Mouse (Mus musculus) MN1 (cell line): ENCODE measurements around the gene Zfp609.

ENCODE experiments used
- DNase-seq: peaks from one replicate; pipeline ENCODE4 v3.0.0-alpha.2; 2016; ENCODE audit warnings: low spot score

The Zfp609 gene

DNA sequence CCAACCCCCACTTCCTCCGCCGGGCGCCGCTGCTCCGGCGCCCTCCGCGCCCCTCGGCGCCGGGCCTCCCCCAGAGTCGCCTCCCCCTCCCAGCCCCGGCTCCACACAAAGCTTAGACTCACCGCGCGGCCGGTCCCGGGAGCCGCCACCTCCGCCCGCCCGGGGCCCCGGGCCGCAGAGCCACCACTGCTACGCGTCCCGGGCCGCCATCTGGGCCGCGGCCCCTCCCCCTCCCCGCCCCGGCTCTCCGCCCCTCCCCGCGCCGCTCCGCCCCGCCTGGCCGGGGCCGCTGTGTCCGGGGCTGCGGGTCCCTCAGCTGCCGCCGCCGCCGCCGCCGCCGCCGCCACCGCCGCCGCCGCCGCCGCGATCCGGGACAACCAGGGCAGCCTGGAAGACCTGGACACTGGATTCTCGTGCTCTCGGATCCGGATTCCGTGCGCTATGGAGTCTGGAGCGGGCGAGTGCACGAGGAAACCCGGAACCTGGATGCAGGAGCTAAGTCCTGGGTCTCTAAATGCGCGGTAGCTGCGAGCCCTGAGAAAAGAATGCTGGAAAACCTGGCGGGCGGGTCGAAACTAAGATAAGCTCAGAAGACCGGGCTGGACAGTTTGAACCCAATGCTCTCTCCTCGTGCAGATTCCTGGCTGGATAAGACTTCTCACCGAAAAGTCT, at the start of gene Zfp609:
Gene Zfp609 (minus strand): TSS at position 221 of the 672 bp plus-strand sequence.
- DNase-seq = peak; percentile 97

DNA sequence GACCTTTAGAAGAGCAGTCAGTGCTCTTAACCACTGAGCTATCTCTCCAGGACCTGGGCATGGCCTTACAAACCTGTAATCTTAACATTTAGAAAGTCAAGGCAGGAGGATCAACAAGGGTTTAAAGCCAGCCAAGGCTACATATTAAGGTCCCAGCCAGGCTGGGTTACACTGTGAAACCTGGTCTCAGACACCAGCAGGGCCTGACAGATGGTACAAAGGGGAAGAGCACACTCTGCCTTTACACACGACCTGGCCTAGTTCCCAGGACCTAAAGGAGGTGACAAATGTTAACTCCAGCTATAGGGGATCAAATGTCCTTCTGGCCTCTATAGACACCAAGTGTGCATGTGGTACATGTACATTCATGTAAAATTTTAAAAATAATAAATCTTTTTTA, 32.3 kb upstream of the Zfp609 start:
- DNase-seq = no peak

DNA sequence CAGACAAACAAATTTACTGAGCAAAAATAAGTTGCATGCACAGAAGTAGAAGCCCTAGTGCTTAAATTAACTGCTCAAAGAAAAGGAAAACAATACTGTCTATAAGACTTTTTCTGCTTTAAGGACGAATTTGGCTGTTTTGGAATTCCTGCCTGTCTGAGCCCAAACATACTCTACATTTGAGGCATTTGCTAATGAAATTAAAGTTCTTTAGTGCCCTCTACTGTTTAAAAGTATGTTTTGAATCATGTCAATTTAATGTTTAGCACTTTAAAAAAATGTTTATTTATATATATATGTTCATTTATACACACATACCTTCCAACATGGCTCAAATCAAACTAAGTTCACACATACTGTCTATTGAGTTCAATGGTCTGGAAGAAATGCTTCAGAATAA, 22.8 kb upstream of the Zfp609 start:
- DNase-seq = peak; percentile 54

DNA sequence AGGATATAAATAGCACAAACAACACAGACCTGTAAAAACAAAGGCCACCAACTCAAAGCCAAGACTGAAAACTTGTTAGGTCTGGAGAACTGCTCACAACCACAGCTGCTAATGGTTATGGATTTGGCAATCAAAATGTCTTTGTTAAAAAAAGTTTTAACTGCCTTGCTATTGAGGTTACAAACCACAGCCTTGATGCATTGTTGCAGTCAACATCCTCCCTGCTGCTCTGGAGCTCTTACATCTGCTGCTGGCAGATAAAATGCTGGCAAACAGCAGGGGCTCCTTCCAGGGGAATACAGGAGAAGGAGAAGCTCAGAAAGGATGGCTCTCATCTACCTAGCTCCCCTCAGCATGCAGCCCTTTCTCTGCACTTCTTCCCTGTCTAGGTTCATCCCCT, 20.8 kb upstream of the Zfp609 start:
- no peak for DNase-seq

DNA sequence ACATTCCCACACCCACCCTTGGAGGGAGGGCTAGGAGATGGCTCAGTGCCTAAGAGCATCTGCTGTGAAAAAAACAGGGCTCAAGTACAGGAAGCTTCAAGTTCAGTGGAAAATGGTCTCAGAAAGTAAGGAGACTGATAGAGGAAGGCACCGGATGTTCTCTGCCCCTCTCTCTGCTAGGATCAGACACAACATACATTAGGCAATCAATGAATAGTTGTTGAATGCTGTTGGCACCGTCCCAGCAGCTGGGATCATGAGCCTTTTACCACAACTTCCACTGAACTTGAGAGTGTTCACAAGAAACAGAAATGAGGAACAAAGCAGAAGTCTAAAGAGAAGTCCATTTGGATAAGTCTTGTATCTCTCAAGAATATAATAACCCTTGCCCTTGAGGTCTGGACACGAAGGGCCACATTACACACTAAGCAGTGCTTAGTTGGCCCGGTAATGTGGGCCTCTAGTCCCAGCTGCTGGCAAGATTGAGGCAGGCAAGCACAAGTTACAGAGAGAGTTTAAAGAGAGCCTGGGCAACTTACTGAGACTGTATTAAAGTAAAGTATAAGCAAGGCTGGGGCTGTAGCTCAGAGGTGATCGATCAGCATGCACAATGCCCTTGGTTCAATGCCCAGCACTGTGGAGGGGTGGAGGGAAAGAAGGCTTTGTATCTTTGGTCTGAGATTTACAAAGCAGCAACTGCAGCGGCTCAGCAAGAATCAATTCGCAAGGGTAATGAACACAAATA, 17.2 kb upstream of the Zfp609 start:
- DNase-seq = no peak

DNA sequence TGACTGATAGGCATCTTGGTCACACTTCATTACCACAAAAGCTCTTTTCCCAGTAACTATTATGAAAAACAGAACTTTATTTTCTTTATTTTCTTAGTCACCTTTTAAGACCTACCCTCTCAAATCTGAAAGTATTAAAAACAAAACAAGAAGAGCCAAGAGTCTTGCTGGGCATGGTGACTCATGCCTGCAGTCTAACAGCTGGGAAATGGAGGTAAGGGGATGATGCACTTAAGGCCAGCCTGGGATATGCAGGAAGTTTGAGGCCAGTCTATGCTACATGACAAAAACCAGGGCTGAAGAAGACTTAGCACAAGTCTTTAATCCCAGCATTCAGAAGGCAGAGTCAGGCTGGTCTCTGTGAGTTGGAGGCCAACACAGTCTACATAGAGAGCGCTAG, 12.5 kb upstream of the Zfp609 start:
- no peak for DNase-seq

DNA sequence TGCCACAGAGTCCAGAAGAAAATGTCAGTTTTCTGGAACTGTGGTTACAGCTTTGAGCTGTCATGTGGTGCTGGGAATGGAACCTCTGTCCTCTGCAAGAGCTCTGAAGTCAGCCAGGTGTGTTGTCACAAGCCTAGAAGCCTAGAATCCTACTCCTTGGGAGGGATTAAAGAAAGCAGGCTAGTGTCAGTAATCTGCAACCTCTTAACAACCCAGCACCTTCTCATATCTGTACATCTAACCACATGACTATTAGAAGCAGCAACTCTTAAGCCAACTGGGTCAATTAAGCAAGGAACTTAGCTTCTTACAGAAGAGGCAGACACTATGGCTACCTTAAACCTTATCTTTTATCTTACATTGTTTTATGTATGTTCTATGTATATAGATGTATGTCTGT, 9.6 kb upstream of the Zfp609 start:
- DNase-seq = no peak

DNA sequence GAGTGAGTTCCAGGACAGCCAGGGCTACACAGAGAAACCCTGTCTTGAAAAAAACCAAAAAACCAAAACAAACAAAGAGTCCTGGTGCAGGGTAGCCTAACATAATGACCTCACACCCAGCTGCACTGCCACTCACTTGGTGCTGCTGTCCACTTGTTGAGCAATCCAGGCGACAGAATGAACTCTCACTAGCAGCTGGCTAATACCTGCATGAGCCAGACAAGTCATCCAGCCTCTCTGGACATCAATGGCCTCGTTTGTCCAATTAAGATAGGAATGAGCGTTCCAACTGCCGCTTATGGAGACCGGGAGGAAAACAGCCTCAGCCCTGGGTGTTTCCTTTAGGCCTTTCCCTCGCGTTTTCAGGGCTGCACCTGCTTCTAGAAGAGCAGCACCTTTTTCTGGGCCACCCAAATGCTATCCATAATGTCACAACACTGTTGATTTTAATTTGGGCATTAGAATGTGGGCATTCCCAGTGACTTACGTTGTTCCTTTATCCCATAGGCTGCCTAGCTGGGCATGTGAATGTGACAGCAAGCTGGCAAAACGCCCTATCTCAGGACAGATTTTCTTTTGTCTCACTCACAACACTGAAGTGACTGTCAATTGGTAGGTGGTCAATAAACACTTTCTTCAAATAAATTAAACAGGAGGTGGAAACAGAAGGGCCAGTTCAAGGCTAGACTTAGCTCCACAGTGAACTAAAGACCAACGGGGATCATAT, 7.4 kb upstream of the Zfp609 start:
- no peak for DNase-seq

DNA sequence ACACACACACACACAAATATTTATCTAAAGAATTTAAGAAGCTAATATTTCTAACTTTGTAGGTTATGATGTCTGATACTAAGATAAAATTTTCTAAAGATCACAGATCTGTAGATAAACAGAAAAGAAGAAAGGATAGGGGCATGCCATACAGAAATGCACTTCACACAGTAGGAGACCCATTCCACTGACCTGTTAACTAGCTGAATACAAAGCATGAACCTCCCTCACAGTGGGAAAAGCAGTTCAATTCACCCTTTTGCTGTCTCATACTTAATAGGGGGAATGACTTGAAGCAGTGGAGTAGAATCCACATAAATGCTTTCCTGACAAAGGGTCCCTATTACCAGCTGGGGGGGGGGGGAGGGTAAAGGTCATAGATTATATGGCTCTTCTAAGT, 6.3 kb upstream of the Zfp609 start:
- DNase-seq = no peak

DNA sequence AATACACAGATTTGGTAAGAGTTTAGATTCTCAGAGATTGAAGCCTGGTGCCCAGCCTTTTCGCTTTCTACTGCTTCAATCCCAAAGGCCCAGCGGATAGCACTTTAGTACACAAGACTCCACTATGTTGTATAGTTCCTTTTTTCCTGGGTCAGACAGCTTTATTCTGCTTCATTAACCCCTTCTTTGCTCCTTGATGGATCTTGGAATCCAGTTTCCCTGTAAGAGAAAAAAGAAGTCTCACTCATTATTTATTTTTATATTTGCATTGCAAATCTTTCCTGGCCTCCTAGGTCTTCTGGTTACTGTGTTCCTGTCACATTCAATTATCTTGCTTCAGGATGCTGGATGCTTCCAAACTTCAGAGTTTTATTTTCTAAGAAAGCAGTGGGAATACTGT, 5.9 kb upstream of the Zfp609 start:
- DNase-seq = no peak

DNA sequence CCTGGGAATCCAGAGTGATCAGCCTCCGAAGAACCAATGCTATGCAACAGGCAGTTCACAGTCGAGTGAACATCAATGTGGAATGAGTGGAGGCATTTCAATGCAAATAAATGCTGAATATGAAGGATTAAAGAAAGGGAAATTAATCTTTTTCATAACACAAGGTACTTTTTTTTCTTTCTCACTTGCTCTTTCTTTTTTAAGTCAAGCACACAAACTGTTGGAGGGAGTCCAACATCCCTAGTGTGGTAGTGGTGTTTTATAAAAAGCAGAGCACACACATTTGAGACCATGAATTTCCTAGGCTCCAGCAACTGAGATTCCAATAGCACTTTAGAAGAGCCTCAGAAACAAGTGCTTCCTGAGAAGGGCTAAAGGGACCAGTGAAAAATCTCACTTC, 4.7 kb upstream of the Zfp609 start:
- no peak for DNase-seq

DNA sequence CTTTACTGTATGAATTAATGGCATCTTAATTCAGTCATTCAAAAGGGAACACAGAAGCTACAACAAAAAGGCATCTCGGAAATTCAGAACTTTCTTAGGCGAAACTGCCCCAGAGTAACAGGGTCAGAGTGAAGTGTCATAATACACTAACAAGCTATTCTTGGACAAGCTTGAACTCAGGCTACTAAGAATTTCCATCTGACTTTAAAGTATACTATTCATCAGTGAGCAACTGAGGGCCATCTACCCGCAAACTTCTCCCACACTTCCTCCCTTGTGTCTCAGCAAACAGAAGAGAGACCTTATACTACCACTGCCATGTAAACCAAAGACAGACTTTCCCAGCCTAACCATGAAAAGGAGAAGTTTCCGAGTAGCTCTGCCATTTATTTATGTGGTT, 3.8 kb upstream of the Zfp609 start:
- no peak for DNase-seq

DNA sequence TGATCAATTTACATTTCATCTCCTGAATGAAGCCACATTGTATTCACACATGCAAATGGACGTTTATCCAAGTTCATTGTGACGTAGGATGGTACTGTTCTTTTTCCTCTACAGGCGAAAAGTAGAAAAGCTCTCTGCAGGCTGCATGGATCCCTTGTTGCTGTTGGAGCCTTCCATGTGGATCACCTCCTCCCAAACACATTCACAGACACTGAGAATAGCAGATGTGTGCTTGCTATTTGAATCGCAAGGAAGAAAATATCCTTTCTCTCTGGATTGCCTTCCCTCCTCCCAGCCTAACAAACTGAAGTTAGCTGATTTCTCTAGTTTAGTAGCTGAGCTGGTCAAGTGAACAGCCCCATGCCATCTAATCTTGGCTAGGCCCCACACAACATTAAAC, 2.9 kb upstream of the Zfp609 start:
- DNase-seq = no peak

DNA sequence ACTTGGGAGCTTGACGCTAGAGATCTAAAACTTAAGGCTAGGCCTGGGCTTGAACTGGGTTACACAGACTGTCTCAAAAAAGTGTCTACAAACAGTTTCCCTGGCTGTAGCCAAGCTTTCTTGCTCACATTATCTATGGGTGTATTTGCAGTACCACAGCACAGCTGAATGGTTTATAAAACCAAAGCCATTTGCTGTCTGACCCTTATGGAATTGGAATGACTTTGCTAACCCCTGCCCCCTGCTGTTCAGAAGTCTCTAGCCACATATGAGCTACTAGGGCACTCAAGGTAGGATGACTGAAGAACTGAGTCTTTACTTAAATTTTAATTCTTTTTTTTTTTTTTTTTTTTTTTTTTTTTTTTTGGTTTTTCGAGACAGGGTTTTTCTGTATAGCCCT, 2.0 kb upstream of the Zfp609 start:
- DNase-seq = peak; percentile 73

DNA sequence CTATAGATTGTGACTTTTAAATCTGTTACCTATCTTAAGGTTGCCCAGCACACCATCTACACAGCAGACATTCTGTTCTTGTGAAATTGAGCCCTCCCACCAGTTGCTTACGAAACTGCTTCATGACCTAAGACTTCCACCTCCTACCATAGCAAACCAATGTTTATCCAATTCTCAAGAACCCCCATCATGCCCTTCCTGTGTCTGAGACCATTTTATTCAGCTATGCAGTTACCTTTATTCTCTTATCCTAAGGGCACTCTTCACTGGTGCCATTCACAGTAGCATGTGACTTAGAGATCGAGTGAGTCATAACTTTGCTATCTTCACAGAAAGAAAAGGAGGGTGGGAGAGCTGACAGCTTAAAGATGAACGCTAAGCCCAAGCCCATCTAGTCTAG, 1.1 kb upstream of the Zfp609 start:
- DNase-seq = peak; percentile 33

DNA sequence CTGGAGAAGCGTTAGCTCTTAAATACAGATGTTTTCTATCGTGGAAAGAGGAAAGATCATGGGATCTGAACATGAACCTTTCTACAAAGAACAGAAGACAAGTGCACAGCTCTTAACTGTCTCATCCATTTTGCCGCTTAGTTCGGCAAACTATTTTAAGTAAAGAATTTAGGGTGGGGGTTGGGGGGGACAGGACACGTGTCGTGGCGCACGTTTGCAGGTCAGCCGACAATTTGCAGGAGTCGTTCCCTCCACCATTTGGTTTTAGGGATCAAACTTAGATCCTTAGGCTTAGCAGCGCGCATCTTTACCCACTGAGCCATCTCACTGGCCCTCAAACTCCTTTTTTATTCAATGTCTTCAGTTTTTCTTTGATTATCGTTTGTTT, 646 bp upstream of the Zfp609 start:
- no peak for DNase-seq

DNA sequence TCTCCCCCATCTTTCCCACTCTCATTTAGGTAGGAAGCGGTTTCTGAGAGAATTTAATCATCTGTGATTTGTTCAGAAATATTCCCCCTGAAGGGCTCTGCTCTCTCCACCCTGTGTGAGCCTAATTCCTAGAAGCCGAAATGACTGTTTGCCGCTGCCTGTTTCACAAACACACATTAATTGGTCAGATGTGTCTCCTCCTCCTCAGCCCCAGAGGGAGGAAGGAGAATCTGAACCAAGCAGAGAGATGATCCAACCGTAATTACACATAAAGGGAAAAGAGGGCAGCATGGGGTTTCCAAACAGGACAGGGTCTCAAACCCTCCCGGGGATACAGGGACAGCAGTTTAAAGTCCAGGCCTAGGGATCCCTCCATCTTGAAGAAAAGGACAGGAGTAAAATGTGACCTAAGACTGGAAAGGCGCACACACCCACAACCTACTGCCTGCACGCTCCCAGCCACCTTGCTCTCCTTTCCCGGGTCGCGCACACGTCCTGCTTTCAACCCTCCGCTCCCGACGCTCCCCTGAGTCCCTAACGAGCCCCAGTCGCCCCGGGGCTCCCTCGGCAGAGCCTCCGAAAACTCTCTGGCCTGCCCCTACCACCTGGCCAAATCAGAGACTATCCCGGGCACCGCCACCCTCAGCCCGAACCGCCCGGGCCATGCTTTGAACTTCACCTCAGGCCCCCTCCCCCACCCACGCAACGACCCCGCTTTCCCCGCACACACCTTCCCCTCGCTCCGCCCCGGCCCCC, 598 bp downstream of the Zfp609 start:
- peak; percentile 72 for DNase-seq

DNA sequence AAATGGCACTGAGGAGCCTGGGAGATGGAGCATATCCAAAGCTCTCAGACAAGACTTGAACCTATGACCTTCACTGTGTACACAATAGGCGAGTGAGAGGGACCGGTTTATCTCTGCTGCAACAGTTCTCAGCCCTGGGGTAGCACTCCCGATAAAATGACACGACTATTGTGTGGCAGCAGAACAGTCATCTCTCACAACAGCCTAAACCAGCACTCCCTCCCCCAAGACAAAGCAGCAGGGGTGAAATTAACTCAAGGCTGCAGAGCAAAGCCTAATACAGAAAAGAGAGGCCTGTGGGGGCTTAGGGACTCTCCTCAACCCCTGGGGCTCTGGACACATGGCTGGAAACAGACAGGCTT, 1.2 kb downstream of the Zfp609 start:
- DNase-seq = no peak

DNA sequence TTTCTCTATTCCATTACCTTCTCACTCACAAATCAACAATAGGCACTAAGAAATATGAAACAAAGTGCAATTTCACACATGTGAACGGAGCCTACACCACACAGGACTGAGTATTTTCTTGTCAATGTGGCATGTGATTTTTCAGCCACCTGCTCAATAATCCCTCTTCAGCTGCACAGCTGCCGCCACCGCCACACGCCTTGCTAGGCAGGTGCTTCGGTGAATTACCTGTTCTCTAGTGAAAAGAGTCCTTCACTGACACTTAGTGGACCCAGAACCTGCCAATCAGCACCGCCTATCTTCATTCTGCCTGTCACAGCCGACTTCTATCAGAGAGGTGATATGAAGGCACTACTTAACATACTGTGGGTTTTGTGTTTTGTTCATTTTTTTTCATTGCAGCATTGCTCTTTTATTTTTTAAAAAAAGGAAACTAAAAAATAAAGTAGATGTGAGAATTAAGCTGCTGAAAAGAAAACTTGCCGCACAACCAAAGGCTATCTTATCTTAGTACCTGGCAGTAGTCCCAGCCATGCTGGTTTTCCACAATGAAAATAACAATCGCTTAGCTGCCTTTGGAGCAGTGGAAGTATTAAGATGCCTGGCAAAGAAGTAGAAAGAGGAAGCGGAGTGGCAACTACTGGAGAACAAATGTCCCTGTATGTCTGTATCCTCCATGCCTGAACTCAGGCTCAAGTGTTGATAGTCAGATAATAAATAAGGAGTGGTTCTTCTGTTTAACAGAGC, 3.5 kb downstream of the Zfp609 start:
- DNase-seq = peak; percentile 20

DNA sequence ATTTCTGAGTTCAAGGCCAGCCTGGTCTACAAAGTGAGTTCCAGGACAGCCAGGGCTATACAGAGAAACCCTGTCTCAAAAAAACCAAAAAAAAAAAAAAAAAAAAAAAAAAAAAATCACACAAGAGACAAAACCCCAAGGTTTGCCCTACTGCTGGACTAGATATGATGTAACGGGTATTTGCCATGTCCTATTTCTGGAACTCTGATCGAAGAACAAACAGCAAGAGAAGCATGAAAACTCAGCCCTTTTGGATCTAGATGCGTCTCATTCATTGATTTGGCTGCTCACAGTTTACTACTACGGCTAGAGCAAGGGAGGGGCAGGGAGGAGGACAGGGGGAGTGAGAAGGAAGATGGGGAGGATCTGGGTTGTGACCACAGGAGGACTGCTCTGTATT, 5.4 kb downstream of the Zfp609 start:
- DNase-seq = no peak

DNA sequence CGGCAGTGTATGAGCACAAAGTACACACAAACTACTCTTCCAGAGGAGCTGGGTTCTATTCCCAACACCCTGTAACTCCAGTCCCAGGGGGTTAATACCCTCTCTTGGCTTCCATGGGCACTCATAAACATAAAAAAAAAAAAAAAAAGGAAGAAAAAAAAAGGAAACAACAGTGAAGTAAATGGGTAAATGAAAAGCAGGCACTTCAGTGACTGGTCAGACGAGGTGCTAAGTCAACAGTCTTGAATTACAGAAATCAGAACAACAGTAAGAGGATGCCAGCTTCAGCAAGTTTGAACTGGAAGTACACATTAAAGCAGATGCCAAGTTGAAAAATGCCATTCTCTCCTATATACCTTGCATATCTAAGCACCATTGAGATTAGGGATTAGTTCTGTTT, 7.1 kb downstream of the Zfp609 start:
- DNase-seq = no peak

DNA sequence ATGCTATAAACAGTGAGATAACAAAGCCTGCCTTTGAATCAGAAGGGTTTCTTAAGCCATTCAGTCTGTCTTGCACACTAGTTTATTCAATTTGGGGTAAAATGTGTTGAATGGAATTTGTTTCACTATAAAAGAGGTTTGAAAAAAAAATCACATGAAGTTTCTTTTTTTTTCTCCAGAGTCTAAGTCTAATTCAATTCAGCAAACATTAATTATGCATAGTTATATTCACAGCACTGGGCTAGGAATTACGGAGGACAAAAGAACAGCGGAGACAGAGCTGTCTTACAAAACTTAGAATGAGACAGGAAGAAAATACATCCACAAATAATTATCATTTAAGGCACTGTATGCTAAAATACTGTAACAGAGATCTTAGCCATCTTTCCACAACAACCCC, 9.0 kb downstream of the Zfp609 start:
- no peak for DNase-seq
